Mouse (Mus musculus): ENCODE data around the gene Ercc6.

Gene Ercc6

DNA sequence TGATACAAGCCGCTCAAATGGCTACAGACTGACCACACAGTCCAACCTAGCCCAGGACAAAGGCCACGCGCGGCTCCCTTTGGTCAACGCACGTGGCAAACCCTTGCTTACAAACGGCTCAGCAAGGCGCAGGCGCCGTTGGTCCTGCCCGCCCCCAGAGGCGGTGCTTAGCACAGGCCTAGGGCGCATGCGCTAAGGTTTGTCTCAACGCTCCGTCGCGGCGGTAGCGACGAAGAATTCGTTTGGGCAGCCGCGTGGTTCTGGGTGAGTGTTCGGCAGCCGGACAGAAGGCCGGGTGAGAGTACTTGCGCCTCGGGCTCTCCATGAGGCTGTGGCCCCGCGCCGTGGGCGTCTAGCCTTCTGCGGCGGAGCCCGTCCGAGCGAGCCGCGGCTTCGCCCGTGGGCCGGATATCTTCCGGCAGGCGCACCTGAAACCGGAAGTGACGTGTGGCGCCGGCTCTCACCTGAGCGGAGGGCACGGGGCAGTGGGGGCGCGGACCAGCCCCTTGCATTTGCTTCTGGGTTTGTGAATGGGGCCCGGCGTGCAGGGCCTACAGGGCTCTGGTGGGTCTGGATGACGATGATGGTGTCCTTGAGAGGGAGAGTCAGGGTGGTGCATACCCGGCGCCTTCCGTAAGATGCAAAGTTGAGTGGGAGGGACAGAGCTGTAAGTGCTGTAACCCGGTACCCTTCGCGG lies at the start of gene Ercc6:
TSS of gene Ercc6 (plus strand) at position 186 of the 697 bp plus-strand sequence.
- peak; percentile 93 for DNase-seq

DNA sequence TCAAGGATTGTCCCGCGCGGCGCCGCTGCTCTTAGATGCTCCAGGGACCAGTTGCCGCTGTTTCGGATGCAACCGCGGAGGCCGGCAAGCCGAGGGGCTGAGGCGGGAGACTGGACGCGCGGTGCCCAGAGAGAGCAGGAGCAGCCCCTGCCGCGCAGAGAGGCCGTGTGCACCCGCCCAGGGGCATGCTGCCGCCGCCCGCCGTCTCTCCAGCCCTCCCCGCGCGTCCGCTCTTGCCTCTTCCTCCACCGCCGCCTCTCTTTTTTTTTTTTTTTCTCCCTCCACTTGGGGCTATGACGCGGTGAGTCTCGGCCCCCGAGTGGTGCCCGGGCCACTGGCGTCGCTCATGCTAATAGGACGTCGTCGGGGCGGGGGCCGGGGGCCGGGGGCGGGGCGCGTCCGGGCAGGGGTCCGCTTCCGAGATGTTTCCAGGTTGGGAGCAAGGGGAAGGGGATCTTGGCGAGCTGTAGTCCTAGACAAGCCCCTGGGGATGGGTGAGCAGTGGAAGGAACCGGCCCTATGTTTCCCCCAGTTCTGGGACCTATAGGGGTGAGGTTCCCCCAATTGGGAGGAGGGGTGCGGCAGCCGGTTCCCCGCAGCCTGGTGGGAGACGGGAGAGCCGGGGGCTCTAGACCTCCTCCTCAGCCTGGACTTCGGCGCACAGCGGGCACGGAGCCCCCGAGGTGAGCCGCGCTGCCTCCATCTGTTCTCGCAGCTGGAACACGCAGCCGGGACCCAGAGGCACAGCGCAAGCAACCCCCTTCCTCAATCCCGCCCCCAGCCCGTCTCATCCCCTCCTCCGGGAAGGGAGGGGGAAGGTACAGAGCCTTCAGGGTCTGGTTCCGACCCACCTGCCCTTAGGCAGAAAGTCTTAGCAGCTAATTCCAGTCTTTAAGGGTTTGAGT lies 48.5 kb upstream of the Ercc6 start, which contains the start of gene Slc18a3:
TSS of gene Slc18a3 (minus strand) at position 250 of the 905 bp plus-strand sequence.
- no peak for DNase-seq

DNA sequence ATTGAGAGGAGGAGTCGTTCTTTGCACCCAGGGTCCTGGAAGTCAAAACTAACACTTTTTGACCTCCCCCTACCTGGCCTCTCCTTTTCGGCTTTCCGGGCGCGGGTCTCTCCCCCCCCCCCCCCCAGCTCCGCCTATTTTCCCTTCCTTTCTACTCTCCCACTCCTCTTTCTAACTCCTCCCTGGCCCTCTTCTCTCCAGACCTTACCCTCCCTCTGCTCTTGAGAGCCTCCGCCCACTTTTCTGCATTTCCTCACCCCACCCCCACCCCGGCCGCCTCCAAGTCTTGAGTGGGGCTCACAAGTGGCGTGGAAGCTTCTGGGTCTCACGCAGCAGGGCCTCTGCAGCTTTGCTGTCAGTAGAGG lies 47.8 kb upstream of the Ercc6 start:
- DNase-seq: no peak

DNA sequence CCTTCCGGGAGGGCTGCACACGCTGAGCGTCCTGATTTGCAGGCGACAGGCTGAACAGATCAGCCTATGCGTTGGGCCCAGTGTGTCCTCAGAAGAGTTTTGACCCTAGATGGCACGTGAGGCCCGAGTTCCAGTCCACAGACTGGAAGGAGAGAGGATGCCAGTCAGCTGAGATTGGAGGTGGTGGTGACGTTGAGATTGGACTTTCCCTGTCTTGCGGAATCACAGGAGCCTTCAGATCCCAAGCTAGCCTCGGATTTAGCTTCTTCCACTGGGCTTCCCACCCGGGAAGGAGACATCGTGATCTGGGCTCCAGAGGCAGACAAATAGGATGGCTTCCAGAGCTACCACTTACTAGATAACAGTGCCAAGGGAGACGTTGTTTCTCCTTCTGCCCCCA lies 47.4 kb upstream of the Ercc6 start, which contains the start of gene Chat:
TSS of gene Chat (minus strand) at position 101 of the 400 bp plus-strand sequence.
- no peak for DNase-seq

DNA sequence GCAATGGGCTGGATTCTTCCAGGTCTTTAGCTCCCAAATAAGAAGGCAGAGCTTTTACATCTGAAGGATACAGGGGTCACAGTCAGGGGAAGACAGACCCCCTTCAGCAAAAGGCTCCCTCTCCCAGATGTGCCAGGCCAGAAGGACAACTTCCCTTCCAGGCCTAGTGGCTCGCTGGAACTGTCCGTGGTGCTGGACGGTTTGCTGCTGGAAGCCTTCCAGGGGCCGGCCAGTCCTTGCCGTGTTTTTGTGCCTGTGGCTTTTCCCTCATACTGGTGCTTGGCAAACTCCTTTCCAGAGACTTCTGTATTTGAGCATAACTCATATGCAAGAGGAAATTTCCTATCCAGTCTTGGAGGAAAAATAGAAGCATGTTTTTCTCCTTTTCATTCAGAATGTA lies 45.7 kb upstream of the Ercc6 start:
- no peak for DNase-seq

DNA sequence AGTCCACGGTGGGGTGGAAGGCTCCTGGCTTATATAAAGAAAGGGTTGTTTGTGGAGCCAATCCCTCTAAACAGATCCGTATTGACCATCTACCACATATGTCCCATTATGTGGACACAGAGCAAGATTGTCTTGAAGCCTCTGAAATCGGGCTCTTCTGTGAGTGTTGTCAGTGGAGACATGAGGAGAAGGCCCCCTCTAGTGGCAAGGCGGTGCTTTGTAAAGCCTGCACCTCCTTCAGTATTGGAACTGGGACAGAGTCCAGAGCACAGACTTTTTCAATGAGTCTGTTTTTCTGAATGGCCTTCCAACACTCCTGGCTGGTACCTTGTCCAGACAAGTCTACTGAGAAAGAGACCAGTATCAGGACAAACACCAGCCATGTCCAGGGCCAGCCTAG lies 40.3 kb upstream of the Ercc6 start:
- DNase-seq: peak; percentile 75

DNA sequence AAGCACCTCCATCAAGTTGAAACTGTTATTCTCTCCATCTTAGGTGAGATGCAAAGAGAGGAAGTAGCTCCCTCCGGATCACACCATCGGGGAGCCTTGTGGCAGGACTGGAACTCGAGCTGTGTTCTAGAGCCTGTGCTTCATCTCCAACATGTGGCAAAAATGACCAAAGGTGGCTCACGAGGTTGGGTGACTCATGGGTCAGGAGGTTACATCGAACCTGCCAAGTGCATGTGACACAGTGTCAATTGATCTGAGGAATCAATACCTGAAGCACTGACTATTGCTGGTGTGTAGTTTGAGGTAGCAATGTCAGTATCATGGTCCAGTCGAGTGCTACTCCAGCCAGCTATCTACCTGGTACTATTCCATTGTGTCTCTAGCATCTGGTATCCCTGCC lies 36.8 kb upstream of the Ercc6 start:
- DNase-seq: no peak

DNA sequence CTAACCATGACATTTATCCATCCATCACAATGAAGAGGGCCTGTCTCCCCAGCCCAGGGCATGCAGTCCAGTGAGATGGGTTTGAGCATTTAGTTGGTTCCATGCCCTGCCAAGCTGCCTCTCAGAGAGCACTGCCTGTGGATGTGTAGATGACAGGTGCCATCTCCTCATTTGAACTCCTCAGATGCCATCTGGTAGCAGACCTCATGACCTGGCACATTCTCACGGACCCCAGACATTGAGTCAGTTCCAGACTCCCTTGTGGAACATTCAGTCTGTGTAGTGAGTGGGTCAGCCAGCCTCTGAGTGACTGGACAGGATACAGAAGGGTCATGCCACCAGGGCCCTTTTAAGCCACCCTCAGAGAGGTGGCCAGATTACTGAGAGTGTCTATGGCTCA lies 35.7 kb upstream of the Ercc6 start:
- DNase-seq: peak; percentile 21

DNA sequence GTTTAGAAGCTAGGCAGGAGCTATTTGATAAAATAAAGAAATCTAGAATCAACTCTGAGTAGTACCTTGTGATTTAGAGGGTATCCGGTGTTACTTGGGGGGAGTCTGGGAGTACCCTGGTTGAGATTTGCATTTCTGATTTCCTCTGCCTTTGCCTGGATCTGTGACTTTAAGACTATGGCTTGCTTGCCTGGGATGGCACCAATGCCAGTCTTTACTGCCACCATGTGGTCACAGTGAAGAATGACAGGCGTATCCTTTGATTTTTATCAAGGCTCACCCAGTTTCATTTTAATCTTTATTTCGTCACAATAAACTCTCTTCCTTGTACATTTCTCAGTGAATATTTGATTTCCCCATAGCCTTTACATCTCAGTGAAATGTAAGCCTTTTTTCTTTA lies 31.3 kb upstream of the Ercc6 start:
- peak; percentile 34 for DNase-seq

DNA sequence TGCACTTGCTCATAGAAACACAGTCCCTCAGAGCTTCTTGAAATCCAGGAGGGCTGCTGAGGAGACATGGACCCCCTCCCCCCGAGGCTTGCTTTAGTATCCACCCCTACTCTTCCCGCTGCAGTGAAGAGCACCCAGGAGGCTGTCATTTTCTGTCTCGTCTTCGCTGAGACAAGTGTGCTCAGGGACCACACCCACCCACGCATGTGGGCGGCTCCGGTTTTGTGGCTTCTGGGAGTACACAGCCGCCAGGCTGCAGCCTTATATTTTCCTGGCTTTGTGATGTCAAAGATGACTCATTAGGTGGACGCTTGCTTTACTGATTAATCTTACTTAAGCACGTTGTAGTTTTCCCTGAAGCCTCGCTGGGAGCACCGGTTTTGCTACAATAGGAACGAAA lies 20.8 kb upstream of the Ercc6 start:
- DNase-seq: no peak

DNA sequence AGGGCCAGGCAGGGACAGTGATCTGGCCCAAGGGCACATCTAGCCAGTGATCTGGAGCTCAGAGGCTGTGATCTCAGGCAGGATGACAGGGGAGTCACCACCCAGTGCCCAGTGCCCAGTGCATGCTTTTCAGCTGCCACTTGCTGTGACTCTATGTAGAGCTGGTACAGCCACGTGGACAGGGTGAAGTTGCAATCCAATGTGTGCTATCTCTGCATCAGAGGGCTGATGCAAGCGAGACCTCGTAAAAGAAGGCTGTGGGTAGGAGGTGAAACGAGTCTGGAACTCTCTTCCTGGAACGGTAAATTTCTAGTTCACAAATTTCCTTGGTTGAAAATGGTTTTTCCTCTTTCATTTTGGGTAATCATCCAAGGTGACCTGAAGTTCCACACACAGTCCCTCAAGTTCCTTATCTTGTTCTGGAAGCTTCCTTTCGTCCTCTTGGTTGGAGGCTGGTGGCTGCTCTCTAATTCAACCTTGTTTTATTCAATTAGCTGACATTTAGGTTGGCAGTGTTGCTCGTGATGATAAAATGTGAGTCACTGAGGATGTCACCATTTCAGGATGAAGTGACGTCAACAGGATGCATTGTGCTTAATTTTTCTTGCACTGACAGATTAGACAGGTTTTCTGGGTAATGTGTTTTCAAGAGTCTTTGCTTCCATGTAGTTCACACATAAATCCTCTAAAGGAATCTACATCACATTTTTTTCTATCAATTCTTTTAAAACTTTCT lies 17.0 kb upstream of the Ercc6 start:
- DNase-seq: no peak

DNA sequence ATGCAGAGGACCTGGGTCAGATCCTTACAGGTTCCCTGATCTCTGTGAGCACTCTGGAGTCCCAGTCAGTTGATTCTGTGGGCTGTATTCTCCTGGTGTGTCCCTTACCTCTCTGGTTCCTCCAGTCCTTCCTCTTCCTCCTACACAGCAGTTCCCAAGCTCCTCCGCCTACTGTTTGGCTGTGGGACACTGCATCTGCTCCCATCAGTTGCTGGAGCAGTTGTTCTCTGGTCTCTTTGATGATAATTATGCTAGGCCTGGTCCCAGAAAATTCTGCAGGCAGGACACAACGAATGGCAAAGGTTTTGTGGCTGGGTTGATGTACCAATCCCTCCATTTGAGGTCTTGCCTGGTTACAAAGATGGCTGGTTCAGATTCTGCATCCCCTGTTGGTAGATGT lies 12.0 kb upstream of the Ercc6 start:
- no peak for DNase-seq

DNA sequence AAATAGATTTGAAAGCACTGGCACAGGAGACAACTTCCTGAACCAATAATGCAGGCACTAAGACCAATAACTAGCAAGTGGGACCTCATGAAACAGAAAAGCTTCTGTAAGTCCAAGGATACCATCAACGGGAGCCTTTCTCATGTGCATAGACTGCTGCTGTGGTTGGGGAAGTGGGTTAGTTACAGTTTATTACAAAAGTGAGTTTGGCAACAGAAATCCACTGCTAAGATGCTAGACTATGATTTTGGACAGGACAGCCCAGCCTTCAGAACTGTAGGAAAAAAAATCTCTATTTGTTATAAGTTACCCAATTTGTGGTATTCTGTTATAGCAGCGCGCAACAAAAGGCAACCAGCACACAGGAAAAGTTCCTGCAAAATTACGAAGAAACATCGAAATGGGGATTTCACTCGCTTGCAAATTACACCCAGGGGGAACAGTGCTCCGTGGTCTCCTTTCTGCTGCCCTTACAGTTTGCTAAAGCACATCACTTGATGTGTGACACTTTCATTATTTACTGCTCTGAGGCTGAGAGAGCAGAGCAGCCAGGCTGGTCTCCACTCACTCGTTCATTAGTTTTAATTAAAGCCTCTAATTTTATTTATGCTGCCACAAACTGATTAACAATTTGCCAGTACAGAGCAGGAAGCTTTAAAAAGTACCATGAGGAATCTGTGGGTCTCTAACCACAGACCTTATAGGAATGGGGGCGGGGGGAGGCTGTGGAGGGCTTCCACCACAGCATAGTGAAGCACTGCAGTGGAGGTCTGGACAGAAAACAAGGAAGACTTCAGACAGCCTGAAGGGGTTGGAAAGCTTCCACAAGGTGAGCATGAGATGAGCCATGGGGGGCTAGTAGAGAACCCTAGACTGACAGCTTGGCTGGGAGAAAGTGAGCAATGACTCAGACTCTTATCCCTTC lies 10.3 kb upstream of the Ercc6 start:
- DNase-seq: no peak

DNA sequence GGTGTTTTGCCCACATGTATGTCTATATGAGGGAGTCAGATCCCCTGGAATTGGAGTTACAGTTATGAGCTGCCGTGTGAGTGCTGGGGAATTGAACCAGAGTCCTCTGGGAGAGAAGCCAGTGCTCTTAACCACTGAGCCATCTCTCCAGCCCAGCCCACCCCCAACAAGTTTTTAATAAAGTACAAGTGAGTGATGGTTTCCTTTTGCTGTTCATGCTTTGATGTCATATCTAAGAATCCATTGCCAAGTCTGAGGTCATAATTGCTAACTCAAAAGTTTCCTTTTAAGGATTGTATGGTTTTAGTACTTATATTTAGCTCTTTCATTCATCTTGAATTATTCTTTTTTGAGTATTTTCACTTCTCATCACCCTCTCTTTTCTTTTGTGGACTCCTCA lies 9.4 kb upstream of the Ercc6 start:
- DNase-seq: no peak

DNA sequence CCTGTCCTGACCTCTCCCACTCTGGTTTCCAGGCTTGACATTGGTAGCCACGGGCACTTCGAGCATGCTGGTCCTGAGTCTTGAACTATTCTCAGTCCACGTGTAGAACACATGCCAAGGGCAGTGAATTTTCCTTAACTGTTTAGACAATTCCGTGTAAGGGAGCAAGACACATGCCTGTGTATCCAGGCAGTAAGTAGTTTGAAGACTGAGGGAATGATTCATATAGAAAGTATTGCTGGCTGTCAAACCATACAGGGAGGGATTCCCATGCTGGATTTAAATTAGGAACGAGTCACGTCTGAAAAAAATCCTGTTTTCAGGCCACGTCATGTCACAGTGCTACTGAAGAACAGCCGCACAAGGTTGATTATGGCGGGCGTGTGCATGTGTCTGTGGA lies 7.0 kb upstream of the Ercc6 start:
- DNase-seq: no peak

DNA sequence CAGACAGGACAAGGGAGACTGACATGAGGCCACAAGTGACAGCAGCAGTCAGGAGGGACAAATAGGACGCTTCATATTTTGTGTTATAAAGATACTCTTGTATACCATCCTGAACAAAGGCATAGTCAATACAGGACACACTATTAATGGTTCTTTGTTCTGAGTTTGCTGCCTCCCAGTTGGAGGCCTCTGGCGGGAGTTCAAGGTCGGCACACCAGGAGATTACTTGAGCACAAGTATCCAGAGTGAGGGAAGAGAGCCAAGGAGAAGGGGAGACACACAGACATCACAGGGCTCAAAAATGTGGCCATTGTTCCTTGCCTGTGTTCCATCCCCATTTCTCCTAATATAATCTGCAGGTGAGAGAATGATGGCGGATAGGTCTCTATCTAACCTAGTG lies 6.1 kb upstream of the Ercc6 start:
- DNase-seq: no peak

DNA sequence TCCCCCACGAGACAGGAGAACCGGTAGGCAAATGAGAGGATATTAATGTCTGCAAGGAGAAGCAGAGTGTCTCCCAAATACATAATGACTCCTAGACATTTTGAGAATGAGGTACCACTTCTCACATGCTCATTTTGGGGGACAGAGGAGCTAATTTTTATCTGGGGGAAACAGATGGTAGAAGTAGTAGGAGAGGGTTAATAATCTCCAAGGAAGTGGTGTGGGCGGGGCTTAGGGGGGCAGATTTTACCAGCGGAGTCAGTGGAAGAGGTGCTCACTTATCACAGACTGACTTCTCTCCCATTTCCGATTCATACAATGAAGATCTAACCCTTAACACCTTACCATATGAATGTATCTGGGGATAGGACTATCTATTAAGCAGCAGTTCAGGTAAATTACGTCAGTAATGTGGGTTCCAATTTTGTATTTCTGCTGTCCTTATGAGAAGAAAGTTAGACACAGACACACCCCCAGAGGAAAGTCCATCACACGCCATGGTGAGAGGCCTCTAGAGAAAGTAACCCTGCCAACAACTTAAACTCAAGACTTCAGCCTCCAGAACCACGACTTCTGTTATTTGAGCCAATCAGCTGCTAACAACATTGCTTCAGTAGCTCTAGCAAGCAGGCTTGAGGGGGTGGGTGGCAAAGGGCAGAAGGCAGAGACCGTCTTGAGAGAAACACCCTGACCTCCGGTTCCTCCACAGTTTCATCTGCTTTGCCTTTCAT lies 5.1 kb upstream of the Ercc6 start:
- DNase-seq: no peak

DNA sequence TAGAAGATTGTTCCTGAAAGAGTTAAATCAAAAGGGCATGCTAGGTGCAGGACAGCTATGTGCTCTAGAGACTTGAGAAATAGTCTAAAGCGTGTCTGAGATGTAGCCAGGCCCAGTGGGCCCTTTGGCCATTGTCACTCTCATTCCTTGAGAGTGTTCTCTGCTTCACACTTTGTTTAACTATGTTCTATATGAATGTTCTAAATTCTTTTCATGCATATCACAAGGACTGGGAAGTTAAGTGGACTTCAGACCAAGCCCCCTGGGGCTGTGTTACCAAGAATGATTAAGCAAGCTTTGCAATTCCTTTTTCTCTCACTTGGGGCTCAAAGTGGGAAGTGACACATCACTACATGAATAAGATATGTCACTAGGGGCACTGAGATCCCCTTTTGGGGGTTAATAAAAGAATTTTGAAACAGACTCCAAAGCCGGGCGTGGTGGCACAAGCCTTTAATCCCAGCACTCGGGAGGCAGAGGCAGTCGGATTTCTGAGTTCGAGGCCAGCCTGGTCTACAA lies 3.8 kb upstream of the Ercc6 start:
- no peak for DNase-seq

DNA sequence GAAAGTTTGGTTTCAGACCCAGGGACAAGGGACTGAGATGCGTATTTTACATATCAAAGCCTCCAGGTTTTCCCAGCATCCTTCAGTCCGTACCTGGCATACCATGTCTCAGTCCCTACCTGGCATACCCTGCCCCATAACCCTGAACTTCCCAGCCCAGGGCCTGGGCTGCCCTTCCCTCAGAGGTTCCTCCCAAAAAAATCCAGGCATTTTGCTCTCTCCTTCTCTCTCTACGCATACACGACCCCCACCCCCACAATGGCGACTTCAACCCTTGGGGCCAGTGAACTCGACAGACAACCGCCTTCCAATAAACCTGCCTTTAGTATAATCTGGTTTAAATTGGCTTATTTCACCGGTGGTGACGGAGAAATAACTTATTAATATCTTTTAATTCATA lies 409 bp upstream of the Ercc6 start:
- DNase-seq: no peak

DNA sequence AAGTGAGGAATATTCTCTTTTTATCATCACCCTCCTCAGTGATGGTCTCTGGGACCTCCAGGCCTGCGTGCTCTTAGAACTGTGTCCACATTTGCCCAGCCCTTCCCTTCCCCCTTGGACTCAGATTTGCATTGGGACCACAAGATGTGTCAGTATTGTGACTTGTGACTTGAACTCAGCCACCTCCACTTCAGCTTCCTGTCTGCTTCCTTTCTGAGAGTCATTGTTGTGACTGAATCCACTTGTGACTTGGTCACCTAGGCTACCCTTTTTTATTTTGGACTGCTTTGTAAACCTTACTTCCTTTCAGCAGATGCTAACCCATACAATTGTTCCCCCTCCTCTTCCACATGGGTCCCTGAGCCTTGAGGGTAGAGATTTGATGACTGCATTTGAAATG lies 2.8 kb downstream of the Ercc6 start:
- DNase-seq: no peak

DNA sequence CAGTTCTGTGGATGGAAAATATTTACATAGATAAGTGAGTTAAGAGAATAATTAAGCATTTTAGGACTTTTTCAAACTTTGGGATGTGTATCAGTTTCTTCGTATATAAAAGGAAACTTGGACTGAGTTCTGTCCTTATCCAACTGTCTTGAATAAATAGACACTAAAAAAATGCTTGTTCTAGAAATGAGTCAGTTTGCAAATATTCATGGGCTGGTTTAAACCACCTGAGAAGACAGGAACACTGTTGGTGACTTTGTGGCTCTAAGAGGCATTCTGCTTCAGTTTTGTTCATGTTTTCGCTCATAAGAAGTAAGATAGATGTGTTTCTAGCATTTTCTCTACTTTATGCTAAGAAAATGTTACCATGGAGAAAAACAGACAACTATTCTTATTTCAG lies 5.2 kb downstream of the Ercc6 start:
- DNase-seq: no peak

All from cerebellum, adult 9-10 months (tissue).